Mouse (Mus musculus): ENCODE results near the gene Fam110a. TPM values are rescaled to one million over a fixed set of nuclear protein-coding genes. Genes with fewer than 3 reads are reported as not detected.

Gene Fam110a
- polyA plus RNA-seq (2017; shearing (Covaris generic)), result 16.9 TPM

DNA sequence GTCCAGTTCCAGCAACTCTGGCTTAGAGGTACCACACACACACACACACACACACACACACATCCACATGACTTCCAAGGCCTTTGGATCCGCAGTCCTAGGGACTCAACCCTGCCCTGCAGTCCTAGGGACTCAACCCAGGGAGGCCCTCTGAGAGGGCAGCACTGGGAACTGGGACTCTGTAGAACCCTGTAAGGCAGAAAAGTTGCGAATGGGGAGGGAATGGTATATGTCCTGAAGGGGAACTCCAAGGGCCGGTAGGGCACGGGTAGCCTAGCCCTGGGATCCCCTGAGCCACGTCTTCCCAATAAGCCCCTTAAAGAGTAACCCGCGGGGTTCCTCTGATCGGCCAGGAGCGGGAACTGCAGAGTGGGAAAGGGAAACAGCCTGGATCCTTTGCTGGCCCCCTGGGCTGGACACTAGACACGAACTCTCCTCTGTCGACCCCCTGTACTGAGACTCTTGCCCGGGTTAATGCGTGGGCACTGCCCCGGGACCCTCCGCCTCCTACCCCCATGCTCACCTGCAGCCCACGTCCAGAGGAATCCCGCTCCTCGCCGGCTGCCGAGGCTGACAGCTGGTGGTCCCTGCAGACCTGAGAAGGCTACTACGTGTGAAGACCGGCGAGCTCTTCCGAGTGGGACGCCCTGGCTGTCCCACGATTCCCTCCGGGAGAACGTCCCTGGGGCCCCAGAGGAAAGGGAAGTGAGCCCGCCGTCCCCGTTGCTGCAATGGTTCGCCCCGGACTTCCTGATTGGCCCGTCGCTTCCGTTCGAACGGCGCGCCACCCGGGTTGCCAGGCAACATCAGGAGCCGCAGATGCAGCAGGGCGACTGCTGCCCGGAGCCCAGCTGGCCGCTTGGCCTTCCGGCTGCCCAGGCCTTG is at the start of gene Fam110a:
TSS of gene Fam110a (minus strand) at position 750 of the 885 bp plus-strand sequence.

DNA sequence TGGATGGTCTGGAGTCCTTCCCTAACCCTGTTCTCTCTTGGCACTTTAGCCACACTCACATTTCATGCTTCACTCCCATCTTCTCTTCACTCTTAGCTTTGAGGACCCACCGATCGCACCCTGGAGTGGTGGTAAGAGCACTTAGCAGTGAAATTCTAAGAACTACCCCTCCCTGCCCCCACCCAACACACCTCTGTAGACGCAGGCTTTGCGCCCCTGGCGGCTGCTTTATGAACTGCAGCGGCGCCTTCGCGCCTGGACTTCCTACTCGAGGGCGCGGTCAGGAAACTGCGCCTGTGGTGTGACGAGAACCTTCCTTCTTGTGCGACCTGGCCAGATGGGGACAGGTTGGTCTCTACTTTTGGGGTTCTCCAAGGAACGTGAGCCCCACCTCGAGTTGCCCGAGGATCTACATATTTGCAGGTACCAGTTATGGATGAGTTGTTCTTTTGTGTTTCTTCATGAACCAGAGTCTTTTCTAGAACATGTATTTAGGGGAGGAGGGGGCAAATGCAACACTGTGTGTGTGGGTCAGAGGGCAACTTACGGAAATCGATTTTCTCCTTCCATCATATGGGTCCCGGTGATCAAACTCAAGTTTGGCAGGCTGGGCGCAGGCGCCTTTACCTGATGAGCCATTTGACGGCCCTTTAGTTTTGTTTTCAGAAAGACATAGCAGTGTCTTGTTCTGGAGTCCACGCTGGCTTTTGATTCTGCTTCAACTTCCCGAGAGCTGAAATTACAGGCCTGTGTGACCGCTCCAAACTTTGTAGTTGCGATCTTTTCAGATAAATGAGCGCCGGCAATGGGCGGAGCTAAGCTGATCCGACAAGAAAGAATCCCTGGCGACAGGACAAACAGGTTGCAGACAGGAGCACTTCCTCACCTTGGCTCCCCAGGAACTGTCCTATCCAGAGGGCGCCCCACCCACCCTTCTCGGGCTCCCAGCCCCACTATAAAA is 16.5 kb upstream of the Fam110a start, which contains the start of gene Slc52a3:
TSS of gene Slc52a3 (plus strand) at position 283 of the 961 bp plus-strand sequence.

Other genes starting within 250 kb of the Fam110a start
- 70.7 TPM for gene Psmf1, start 236.0 kb downstream of the Fam110a start, polyA plus RNA-seq (2017; shearing (Covaris generic))
- gene Rspo4, start 137.3 kb downstream of the Fam110a start, polyA plus RNA-seq (2017; shearing (Covaris generic)), result not detected
- gene Angpt4, start 69.0 kb downstream of the Fam110a start, polyA plus RNA-seq (2017; shearing (Covaris generic)), result 0.14 TPM
- 6.0 TPM for gene Slc52a3, start 16.3 kb upstream of the Fam110a start, polyA plus RNA-seq (2017; shearing (Covaris generic))
- not detected for gene Scrt2, start 101.3 kb upstream of the Fam110a start, polyA plus RNA-seq (2017; shearing (Covaris generic))
- gene Srxn1, start 125.3 kb upstream of the Fam110a start, polyA plus RNA-seq (2017; shearing (Covaris generic)), result 0.95 TPM
- not detected for gene Tcf15, start 163.3 kb upstream of the Fam110a start, polyA plus RNA-seq (2017; shearing (Covaris generic))
- 45.2 TPM for gene Csnk2a1, start 246.6 kb upstream of the Fam110a start, polyA plus RNA-seq (2017; shearing (Covaris generic))